Mouse (Mus musculus): Measurements from ENCODE around the gene Tut1. TPM values are rescaled to one million over a fixed set of nuclear protein-coding genes. Genes with fewer than 3 reads are reported as not detected.

Gene Tut1
- total and polyA plus RNA-seq, 2 experiments from 2014 or later: 17.6 to 24.5 TPM

DNA sequence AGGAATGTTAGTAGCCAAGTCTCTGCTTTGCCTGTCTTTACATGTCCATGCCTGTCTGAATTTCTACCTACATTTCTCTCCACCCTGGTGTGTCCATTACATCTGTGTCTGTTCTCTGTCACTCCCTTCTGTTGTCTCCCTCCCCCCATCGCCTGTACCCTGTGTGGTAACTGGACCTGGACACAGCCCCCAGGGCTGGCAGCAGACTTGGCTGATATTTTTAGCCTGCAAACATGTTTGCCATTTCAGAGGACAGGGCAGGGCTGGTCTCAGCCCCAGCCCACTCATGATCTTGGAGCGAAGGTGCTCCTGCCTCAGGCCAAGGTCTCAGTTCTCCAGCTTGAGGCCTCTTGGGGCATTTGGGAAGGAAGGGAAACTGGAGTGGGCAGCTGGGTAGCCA, 34.2 kb downstream of the Tut1 start:
- TF ChIP-seq CTCF (IDR thresholded peaks at IDR 0.05; ENCODE audit: low read depth): no peak
- no peak for DNase-seq
- Histone ChIP-seq H3K27me3 (ENCODE audit: insufficient read depth, low read length) (peaks cover 15% of the 10 kb centered on the region), H3K4me3 (ENCODE audit: low read depth, low read length) (no peak overlapping the region), H3K4me1 (ENCODE audit: insufficient read depth) (peaks cover 24% of the 10 kb centered on the region), H3K9ac (no peak overlapping the region), H3K4me2 (ENCODE audit: low read depth) (no peak overlapping the region), H3K9me3 (ENCODE audit: low read length) (no peaks in the 10 kb centered on the region), H3K27ac (ENCODE audit: low read depth, low read length) (no peak overlapping the region), H3K36me3 (ENCODE audit: insufficient read depth) (no peaks in the 10 kb centered on the region)
- WGBS: 59% methylated on average over 2 of the region's 2 CpGs
- ATAC-seq: no peak

DNA sequence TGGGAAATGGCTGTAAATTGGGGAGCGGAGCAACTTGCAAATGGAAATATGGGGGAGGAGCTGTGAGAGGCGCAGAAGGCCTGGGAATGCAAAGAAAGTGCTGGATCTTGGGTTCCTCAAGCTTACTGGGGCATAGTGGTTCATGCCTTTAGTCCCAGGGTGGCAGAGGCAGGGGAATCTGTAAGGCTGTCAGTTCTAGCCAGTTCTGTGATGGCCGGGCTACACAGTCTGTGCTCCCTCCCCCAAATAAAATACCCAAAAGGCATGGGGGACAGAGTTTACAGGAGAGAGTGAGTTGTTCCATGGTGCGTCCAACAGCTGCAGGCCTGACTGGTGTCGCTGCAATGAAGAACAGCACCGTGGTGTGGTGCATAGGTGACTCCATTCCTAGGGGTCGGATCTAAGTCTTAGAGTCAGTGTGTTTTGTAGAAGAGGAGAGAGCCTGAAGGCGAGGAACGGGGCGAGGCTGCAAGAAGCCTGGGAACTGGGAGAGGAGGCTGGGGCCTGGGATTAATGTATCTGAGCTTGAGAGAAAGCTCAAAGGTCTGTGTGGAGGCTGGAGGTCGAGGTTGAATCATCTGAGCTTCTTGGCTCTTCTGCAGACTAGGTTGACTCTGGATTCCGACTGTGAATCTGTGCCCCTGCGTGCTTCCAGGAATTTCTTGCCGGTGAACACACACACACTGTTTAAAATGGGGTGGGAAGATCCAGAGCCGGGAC, 34.9 kb downstream of the Tut1 start:
- Histone ChIP-seq H3K4me1 (ENCODE audit: insufficient read depth) (peaks cover 24% of the 10 kb centered on the region), H3K9ac (0 out of 2 replicates have a peak overlapping the region, but pooled peaks have one; percentile 35), H3K4me3 (ENCODE audit: low read depth, low read length) (peak overlapping the region; percentile 41), H3K27me3 (ENCODE audit: insufficient read depth, low read length) (peaks cover 15% of the 10 kb centered on the region), H3K4me2 (ENCODE audit: low read depth) (peak overlapping the region; percentile 69), H3K36me3 (ENCODE audit: insufficient read depth) (no peaks in the 10 kb centered on the region), H3K9me3 (ENCODE audit: low read length) (no peaks in the 10 kb centered on the region), H3K27ac (ENCODE audit: low read depth, low read length) (no peak overlapping the region)
- DNase-seq (no peak), ATAC-seq (no peak)
- 30% methylated on average over 15 of the region's 15 CpGs for WGBS
- no peak for TF ChIP-seq CTCF (IDR thresholded peaks at IDR 0.05; ENCODE audit: low read depth)

DNA sequence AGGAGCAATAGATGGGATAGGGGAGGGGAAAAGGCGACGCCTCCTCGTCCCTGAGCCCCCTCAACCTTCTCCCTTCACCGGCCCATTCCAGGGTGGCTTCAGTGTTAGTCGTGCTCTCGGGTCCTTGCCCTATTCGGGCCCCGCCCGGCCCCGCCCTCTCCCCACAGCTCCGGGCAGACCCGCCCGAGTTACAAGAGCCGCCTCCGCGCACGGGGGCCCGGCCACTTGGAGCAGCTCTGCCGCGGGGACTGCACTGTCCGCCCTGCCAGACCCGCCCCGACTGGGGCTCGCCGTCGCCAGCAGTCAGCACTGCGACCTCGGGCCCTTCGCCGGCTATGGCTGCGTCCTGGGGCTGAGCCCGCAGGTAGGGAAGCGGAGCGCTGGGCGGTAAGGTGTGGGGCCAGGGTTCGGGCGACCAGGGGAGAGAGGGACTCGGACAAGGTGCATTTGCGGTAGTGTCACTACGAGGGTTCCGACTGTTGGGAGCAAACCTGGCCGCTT, 35.5 kb downstream of the Tut1 start, which contains the start of gene Ahnak:
Gene Ahnak, plus strand, starts transcription at position 219 of the 501 bp plus-strand sequence.
- 1% methylated on average over 42 of the region's 42 CpGs for WGBS
- peak within 1 kb of the TSS; percentile 41 for H3K4me3 ChIP-seq (ENCODE audit: low read depth, low read length)
- DNase-seq (no peak), ATAC-seq (peak; percentile 19; the same call in 1 of the 2 replicates)
- no peaks in the 10 kb centered on the region for H3K36me3 ChIP-seq (ENCODE audit: insufficient read depth)
- H3K9me3 ChIP-seq (ENCODE audit: low read length): no peaks in the 10 kb centered on the region
- no peak within 1 kb of the TSS; the same call in 1 of the 2 replicates for H3K27ac ChIP-seq (ENCODE audit: low read depth, low read length)
- H3K4me1 ChIP-seq (ENCODE audit: insufficient read depth): peaks cover 20% of the 10 kb centered on the region
- no peak for TF ChIP-seq CTCF (IDR thresholded peaks at IDR 0.05; ENCODE audit: low read depth)
- peak within 1 kb of the TSS; percentile 69 for H3K4me2 ChIP-seq (ENCODE audit: low read depth)
- H3K27me3 ChIP-seq (ENCODE audit: insufficient read depth, low read length): peaks cover 15% of the 10 kb centered on the region
- H3K9ac ChIP-seq: peak within 1 kb of the TSS; percentile 35; the same call in 1 of the 2 replicates

DNA sequence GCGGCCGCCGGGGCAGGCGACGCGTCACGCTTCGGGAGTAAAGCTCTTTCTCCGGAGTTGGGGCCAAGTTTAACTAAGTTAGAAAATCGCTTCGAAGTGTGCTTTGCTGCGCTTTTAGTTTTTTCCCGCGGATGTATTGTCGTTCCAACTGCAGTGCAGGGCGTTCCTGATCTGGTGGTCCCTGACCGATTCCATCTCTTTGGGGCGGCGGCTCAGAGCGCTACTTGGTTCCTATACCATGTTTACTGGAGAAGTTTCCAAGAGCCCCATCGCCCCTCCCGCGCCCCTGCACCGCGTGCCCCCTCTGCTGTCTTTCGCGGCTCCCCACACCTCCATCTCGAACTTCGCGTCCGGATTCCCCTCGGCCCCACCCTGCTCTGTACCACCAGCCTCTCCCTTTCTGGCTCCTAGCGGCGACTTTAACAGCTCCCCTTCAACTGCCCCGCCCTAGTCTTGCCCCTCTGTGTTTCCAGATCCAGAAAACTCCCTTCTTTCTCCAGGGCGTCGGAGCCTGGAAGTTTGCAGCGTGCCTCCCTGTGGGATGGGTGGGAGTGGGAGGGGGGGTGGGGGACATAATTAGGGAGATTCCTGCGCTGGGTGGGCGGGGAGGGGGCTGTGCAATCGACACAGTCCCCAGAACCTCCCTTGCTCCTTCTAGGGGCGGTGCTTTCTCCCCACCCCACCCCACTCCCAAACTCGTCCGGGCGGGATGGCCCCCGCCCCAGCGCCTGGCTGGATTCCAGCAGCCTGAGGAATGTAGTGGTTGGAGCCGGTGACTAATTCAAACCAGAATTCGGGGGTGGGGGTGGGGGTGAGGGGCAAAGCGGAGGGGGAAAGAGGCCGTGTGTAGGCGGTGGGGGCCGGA, 36.2 kb downstream of the Tut1 start:
- TF ChIP-seq CTCF (IDR thresholded peaks at IDR 0.05; ENCODE audit: low read depth): no peak; the same call in 1 of the 2 replicates
- ATAC-seq (peak; percentile 42), DNase-seq (no peak)
- Histone ChIP-seq H3K27ac (ENCODE audit: low read depth, low read length) (no peak overlapping the region; the same call in 1 of the 2 replicates), H3K4me1 (ENCODE audit: insufficient read depth) (peaks cover 15% of the 10 kb centered on the region), H3K27me3 (ENCODE audit: insufficient read depth, low read length) (peaks cover 15% of the 10 kb centered on the region), H3K36me3 (ENCODE audit: insufficient read depth) (no peaks in the 10 kb centered on the region), H3K9ac (peak overlapping the region; percentile 35; the same call in 1 of the 2 replicates), H3K4me3 (ENCODE audit: low read depth, low read length) (peak overlapping the region; percentile 41), H3K9me3 (ENCODE audit: low read length) (no peaks in the 10 kb centered on the region), H3K4me2 (ENCODE audit: low read depth) (peak overlapping the region; percentile 69)
- 1% methylated on average over 53 of the region's 53 CpGs for WGBS

DNA sequence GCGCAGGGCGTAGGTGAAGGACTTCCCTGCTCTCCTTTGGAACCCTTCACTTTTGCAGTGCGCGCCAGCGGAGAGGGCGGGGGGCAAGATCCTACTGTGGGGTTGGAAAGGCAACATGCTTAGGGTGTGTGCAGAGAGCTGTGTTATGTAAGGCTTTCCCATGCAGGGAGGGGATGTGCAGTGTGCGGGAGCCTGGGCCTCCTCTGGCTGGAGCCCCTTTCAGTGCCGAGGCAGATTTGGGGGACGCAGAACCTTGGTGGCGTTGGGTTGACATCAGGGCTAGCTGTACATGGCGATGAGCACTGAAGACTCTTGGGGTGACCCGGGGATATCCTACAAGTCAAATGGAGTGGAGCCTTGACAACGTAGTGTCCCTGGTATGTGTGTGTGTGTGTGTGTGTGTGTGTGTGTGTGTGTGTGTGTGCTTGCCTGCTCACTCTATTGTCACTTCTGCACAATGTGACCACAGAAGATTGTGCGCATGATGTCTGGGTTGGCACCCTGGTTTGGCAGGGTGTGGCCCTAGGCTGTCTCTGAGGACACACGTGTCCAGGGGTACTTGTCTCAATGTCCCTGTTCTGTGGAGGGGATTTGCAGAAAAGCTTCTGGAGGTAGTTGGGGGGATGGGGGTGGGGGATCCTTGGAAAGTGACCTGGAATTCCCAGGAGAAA, 36.9 kb downstream of the Tut1 start:
- peak; percentile 33 for ATAC-seq
- Histone ChIP-seq H3K4me3 (ENCODE audit: low read depth, low read length) (peak overlapping the region; percentile 41), H3K4me1 (ENCODE audit: insufficient read depth) (peaks cover 13% of the 10 kb centered on the region), H3K36me3 (ENCODE audit: insufficient read depth) (no peaks in the 10 kb centered on the region), H3K9me3 (ENCODE audit: low read length) (no peaks in the 10 kb centered on the region), H3K9ac (no peak overlapping the region), H3K27ac (ENCODE audit: low read depth, low read length) (no peak overlapping the region), H3K4me2 (ENCODE audit: low read depth) (peak overlapping the region; percentile 69), H3K27me3 (ENCODE audit: insufficient read depth, low read length) (peaks cover 15% of the 10 kb centered on the region)
- WGBS: 21% methylated on average over 15 of the region's 15 CpGs
- TF ChIP-seq CTCF (IDR thresholded peaks at IDR 0.05; ENCODE audit: low read depth): no peak
- no peak for DNase-seq

DNA sequence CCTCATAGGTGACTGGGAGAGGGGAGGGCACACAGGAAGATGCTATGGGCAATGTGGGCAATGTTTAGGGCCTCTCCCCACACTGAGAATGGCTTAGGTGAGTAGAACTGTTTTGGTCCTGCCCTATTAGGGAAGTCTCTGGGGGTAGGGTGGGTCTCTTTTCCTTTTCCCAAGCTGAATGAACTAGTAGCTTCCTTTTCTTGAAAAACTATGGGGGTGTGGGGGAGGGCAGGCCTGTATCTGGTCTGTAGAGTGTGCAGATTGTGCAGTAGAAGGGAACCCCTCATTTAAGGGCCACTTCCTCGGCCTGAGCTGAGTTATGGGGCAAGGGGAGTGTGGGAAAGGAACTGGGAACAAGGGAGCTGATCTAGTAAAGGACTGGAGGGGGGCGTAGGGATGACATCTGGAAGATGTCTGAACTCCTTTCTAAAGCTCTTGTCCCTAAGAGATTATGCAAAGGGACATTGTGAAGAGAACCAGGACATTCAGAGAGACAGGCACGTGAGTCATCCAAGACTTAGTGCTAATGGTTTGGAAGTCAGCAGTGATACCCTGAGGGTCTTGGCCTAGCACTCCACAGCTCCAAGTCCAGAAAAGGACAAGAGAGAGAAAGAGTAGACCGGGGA, 37.7 kb downstream of the Tut1 start:
- Histone ChIP-seq H3K9ac (no peak overlapping the region), H3K4me3 (ENCODE audit: low read depth, low read length) (no peak overlapping the region)
- no peak for ATAC-seq

More for the DNA sequence above, 37.7 kb downstream of the Tut1 start:
- Histone ChIP-seq H3K36me3 (ENCODE audit: insufficient read depth) (no peaks in the 10 kb centered on the region), H3K4me1 (ENCODE audit: insufficient read depth) (peaks cover 13% of the 10 kb centered on the region), H3K27me3 (ENCODE audit: insufficient read depth, low read length) (peaks cover 15% of the 10 kb centered on the region), H3K9me3 (ENCODE audit: low read length) (no peaks in the 10 kb centered on the region), H3K27ac (ENCODE audit: low read depth, low read length) (no peak overlapping the region), H3K4me2 (ENCODE audit: low read depth) (no peak overlapping the region)
- WGBS: 72% methylated on average over 4 of the region's 4 CpGs
- no peak for DNase-seq
- TF ChIP-seq CTCF (IDR thresholded peaks at IDR 0.05; ENCODE audit: low read depth): no peak
